Mouse (Mus musculus): ENCODE results near the gene Gm3373. TPM values are rescaled to one million over a fixed set of nuclear protein-coding genes. Genes with fewer than 3 reads are reported as not detected.

Gm3373 gene
- 0.53 TPM in 1 of 2 replicates, not detected in the other for polyA plus RNA-seq (2012; rRNA removed)

GRCm38 (mm10) chr14:5741477-5741876, at the start of gene Gm3373:
Gm3373 (minus strand) TSS chr14:5741577.

GRCm38 (mm10) chr14:5687357-5687756, 54.0 kb downstream of the Gm3373 start, which contains the start of gene Gm9603:
Gm9603 (minus strand) TSS chr14:5687457.

Other genes with a start within 250 kb of the Gm3373 start
- gene Gm3488, start 239.9 kb downstream of the Gm3373 start, polyA plus RNA-seq (2012; rRNA removed) = not detected in 2 replicates
- gene Gm3532, start 203.1 kb downstream of the Gm3373 start, polyA plus RNA-seq (2012; rRNA removed) = not detected in 2 replicates
- gene Gm8265, start 108.5 kb downstream of the Gm3373 start, polyA plus RNA-seq (2012; rRNA removed) = not detected in 2 replicates
- gene Gm9603, start 54.1 kb downstream of the Gm3373 start, polyA plus RNA-seq (2012; rRNA removed) = not detected in 2 replicates
- gene Gm3383, start 66.4 kb upstream of the Gm3373 start, polyA plus RNA-seq (2012; rRNA removed) = 0.23 TPM in 1 of 2 replicates, not detected in the other
- not detected in 2 replicates for gene Gm3424, start 88.8 kb upstream of the Gm3373 start, polyA plus RNA-seq (2012; rRNA removed)
- gene Gm8237, start 138.8 kb upstream of the Gm3373 start, polyA plus RNA-seq (2012; rRNA removed) = not detected in 2 replicates
- gene Gm3248, start 220.2 kb upstream of the Gm3373 start, polyA plus RNA-seq (2012; rRNA removed) = not detected in 2 replicates
- not detected in 2 replicates for gene Gm3453, start 237.6 kb upstream of the Gm3373 start, polyA plus RNA-seq (2012; rRNA removed)